Mouse (Mus musculus): ENCODE measurements around the gene Gm6583. TPM values are rescaled to one million over a fixed set of nuclear protein-coding genes. Genes with fewer than 3 reads are reported as not detected.
A peak's percentile ranks its signal among the peaks of the same experiment; 100 is the strongest.

Gm6583 gene
- total RNA-seq, 1 experiment from 2014 or later, result 0.36 TPM

DNA sequence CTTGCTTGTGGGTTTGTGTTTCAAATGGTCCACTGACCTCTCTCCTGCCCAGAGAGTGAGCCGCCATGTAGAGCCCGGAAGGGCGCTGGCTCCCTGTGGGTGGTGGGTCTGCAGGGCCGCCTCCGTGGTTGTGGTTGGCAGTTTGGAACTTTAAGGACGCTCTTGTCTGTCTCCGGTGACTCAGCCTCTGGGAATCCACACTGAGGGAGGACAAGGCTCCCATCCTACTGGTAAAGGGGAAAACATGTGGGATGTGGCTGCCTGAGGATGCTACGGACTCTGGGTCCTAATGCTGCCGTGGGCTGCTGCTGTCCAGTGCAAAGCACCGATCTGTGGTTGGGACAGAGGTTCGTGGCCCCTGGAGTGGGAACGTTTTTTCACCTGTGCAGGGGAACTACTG is 12.1 kb upstream of the Gm6583 start:
- no peak for DNase-seq

DNA sequence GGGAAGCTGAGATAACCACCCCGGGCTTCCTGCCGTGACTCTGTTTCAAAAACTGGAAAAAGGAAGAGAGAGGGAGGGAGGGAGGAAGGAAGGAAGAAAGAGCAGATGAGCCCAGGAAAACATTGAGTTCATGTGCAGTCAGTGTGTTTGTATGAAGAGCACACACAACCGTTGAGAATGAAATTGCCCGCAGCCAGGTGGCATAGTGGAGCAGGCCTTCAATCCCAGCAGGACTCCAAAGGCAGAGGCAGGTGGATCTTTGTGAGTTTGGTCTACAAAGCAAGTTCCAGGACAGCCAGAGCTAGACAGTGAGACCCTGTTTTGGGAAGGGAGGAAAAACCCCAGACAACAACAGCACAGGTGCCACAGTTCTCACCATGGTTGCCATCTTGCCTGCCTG is 11.5 kb upstream of the Gm6583 start:
- no peak for DNase-seq

DNA sequence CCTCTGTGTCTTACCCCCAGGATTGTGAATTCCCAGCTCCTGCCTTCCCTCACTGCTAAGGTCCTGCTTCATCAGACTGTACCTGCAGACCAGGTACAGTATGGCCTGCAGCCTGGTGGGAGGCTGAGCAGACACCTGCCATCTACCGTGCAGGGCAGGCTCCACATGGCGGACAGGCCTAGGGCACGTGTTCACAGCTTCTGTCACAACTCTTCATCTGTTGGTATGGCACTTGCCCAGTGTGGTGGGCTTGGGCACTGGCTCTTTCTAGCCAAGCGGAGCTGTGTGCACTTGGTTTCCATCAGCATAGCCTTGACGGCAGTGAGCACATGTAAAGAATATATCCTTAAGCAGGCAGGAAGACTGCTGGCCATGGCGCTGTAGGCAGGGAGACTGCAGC is 11.0 kb upstream of the Gm6583 start:
- no peak for DNase-seq

DNA sequence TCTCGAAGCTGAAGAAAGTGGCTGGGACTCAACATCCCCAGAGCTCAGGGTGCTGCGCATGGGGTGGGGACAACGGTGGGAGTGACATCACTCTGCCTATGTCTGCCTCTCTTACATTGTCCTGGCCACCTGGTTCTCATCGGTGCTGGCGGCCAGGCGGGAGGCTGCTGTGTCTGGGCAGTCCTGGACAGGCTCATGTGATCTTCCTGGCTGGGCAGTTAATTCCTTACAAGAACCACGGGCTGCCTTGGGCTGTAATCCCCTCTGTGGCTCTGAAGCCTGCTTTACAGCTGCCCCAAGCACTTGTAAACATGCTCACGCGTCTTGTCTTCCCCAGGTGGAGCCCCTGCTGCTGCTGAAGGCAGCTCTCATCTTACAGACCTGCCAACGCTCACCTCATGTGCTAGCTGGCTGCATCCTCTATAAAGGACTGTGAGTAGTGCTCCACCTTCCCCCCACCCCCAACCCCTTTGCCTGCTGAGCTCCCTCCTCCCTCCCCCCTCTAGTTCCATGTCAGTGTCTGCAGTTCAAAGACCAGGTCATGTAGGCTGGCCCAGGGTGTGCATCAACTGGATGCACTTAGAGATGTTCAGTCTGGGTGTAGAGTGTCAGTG is 8.5 kb upstream of the Gm6583 start:
- DNase-seq, result no peak

DNA sequence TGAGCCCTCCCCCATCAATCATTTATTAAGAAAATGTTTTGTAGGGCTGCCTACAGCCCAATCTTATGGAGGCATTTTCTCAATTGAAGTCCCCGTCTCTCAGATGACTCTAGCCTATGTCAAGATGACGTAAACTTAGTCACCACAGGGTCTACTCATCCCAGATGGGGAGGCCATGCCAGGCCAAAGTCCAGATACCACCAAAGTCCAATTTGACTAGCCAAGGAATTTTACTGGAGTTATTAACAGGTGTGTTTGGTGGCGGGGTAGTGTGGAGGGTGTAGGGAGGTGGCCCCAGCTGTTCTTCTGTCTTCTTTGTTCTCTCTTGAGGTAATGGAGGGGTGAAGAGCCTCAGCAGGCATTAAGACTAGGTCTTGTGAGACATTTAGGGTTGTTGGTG is 4.2 kb upstream of the Gm6583 start:
- no peak for DNase-seq

DNA sequence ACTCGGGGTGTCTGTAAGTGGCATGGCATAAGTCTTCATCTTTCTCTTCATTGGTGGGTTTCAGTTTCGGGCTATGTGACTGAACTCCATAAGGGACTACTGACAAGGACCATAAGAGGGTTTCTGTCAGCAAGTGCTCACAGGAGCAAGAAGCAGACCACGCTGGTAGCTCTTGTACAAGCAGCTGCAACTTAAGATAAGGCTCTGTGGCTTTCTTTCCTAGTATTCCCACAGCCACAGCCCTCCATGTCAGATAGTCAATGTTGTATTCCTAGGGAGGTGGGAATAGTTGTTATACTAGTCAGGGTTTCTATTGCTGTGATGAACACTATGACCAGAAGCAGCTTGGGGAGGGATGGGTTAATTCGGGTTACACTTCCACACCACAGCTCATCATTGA is 3.7 kb upstream of the Gm6583 start:
- DNase-seq, result no peak

DNA sequence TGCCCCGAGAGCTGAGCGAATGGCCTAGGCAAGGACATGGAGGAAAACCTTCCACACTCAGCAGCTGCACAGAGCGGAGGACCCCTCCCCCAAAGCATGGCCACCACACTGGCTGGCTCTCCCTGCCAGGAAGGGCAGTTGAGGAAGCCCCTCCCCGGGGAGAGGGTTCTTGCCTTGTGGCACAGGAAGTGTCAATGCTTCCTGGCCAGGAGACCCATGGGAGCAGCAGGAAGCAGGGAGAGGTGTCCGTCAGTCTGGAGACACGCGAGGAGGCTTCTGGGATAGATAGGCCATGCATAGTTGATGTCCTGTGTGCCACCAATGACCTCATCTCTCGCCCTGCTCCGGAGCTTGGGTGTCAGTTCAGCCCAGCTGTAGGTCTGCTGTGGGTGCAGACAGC is 489 bp upstream of the Gm6583 start:
- no peak for DNase-seq

DNA sequence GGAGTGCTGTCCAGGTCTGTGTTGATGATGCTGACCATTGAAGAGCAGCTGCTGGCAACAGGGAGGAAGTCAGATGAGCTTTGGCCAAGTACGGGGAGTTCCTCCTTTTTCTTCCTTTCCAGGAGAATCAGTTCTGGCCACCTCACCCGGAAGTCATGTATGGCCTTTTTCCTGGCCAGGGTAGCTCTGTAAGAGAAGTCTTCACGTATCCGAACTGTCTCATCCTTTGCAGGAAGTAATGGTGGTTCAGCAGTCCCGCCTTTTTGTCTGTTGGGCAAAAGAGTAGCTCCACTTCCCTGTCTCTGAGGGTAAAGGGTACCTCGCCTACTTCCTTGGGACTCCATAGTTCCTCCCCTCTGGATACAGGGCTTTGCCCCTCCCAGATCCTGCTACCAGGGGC is 340 bp downstream of the Gm6583 start:
- DNase-seq, result no peak

DNA sequence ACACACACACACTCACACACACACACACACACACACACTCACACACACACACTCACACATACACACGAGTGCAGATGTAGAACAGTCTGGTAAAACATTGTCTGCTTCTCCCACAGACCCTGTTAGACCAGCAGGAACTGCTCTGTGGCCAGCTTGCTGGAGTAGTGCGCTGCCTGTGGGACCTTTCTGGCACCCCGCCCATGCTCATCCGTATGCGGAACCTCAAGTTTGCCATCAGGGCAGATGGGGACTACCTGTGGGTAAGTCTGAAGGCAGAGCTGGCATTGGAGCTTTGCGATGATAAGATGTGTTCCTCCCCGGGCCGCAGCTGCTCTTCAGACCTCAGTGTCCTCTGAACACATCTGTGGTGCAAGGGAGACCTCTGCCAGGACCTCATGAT is 6.7 kb downstream of the Gm6583 start:
- no peak for DNase-seq

DNA sequence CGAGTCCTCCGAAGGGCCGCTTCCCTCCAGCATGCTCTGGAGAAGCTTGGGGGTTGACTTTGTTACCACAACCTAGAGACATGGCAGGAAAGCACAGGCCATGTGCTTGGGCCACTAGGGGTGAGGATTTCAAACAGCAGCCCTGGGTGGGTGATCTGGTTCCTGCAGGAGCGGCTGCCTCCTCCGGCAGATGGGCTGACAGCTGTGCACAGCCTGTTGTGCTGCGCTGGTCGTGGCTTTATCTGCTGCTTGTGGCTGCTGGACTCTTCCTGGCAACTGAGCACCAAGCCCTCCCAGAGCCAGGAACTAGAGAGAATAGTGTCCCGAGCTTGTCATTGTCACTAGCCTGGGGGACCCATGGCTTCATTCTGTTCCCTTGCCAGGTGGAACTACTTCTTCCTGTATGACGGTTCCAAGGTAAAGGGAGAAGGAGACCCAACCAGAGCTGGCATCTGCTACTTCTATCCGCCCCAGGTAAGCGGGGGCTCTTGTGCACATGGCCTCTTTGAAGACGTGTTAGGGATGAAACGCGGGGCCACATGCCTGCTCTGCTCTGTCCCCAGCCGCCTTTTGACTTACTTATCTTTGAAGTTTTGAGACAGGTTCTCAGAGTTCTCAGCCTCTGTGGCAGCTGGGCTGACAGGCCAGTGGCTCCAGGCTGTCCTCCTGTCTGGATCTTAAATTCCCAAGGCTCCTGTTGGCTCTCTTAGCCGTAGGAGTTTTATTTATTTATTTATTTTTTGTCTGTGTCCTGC is 9.4 kb downstream of the Gm6583 start:
- DNase-seq, result no peak

DNA sequence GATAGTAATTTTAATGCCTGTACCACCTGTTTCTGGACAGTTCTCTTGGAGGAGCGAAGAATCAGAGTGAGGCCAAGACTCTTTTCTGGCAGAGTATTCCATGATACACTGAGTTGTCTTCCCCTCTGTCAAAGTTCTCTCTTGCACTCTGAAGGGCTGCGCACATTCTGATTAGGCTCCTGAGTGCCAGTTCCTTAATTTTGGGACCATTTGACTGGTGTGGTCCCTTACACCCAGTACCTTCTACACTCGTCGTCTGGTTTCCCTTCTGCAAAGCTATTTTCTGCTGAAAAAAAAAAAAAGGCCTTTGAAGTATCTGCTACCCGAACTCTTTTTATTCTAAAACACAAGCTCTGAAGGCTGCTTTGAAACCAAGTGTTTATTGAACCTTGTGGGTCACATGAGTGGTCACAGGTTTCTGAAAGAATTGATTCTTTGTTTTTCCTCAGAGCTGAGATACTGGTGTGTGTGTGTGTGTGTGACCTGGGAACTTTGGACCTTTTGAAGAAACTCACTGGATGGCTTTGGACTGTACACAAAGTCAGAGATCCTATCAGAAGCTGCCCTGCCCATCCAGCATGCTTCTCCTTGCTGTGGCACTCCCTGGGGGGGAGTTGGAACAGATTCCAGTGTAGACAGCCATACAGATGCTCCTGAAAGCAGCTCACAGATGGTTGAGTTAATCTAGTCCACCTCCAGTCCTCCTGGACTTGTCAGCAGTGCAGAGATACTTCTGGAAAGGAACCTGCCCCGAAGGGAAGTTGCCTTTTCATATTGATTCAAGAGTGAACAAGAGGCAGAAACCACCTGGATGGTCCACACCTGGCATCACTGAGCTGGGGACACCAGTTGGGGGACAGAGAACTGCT is 11.5 kb downstream of the Gm6583 start:
- no peak for DNase-seq

DNA sequence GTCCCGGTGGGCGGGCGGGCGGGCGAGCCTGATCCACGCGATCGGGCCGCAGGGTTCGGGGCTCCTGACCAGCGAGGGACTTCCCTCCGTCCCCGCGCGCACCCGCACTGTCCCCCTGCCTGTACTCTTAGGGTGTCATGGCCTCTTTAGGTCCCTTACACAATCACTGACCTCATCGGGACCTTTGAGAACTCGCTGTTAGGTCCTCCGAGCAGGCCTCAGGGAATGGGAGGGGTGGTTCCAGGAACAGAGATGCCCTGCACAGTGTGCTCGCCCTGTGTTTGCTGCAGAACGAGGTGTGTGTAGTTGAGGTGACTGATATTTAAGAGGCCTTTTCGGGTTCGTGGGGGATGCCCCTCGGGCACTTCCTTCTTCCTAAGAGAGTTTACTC is 12.6 kb downstream of the Gm6583 start:
- no peak for DNase-seq

DNA sequence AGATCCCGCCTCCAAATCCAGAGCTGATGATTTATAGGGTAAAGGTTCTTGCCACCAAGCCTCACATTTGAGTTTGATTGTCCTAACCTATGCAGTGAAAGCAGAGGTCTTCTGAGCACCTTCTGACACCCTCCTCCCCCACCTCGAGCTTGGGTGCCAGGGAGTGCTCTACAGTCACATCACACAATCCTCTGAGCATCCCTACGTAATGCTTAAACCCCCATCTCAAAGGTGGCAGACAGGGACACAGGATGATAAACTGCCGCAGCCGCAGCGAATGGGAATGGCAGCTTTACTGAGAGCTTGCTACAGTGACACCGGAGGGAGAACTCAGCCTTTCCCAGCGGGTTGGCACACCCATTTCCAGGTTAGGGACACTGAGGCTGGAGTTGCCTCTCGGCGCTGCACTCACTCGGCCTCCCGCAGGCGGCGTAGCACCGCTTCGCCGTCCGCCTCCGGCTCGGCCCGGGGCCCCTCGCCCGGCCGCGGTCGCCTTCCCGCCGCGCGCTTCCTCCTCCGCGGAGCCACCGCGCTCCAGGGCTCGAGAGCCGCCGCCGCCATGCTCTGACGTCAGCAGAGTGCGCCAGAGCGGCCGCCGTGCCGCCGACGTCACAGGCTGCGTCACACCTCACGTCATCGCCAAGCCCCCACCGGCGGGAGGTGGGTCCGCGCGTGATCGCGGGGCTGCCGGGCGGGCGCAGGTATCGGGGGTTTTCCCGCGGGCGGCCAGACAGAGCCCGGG is 13.2 kb downstream of the Gm6583 start, which contains the start of the genes Srrd and Hps4:
Srrd (minus strand) TSS at position 578 of the 742 bp plus-strand sequence.
Hps4 (plus strand) TSS at position 621 of the 742 bp plus-strand sequence.
- DNase-seq, result peak; percentile 88

DNA sequence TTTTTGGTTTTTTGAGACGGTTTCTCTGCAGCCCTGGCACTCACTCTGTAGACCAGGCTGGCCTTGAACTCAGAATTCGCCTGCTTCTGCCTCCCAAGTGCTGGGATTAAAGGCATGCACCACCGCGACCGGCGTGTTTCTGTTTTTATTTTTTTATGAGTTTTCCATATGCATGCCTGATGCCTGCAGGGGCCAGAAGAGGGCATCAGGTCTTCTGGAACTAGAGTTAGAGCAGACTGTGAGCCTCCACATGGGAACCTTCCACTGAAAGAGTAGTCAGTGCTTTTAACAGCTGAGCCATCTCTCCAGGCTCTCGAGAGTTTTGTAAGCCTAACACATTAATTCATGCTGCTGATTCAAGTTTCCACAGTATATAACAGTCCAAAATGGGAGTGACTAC is 16.6 kb downstream of the Gm6583 start:
- DNase-seq, result no peak

DNA sequence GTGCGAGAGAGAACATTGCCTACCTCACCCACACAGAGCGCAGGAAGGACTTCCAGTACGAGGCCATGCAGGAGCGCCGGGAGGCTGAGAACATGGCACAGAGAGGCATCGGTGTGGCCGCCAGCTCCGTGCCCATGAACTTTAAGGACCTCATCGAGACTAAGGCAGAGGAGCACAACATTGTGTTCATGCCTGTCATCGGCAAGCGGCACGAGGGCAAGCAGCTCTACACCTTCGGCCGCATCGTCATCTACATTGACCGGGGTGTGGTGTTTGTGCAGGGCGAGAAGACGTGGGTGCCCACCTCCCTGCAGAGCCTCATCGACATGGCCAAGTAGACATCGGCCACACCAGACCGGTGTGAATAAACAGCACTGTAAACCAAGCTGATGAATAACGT is 18.8 kb downstream of the Gm6583 start:
- no peak for DNase-seq

DNA sequence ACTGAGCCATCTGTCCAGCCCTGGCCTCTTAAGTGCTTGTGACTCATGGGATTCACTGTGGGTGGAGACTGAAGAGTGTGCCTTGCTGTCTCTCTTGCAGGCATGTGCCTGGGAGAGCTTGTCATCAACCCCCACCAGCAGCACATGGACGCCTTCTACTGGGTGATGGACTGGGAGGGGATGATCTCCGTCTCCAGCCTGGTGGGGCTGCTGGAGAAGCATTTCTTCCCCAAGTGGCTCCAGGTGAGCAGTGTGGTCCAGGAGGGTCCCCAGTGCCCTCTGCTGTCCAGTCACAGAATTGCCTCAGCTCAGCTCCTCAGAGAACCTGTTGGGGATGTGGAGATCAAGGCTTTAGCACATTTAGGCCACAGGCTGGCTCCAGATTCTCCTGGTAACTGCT is 20.4 kb downstream of the Gm6583 start:
- peak; percentile 59 for DNase-seq

DNA sequence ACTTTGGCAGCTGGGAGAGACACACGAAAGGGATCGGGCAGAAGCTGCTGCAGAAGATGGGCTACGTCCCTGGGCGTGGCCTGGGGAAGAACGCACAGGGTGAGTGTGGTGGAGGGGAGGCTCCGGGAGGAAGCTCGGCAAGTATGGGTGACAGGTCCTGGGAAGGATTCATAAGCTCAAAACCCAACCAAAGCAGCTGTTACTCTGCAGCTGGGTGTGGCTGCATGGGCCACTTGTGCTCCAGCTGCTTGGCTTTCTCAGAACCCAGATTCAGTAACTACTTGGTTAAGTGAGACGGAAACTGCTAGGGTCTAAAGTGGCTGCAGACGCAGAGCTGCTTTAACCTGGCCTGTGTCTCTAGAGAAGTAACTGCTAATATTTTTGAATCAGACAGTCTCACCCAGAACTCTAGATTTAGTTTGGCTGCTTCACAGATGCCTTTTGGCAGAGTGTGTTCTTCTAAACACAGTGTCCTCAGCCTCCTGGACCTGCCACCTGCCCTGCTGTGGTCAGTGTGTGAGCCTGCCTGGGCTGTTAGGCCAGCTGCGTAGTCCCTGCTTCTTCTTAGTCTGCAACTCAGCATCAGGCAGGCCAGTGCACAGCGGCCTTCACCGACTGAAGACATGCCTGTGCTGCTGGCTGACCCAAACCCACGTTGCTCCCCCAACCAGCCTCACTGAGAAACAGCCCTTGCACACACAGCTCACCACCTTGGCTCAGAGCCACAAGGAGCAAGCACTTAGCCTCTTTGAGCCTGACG is 25.8 kb downstream of the Gm6583 start:
- DNase-seq, result no peak

DNA sequence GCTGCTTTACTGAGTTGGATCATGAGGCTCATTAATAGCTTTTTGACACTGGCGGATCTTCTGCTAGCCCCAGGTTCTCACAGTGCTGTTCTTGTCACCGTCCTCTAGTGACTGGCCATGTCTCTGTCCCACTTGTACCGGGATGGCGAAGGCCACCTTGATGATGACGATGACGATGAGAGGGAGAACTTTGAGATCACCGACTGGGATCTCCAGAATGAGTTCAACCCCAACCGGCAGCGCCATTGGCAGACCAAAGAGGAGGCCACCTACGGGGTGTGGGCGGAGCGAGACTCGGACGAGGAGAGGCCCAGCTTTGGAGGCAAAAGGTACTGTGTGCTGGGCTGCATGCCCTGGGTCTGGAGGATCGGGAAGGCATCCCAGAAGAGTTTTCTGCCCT is 28.0 kb downstream of the Gm6583 start:
- no peak for DNase-seq

DNA sequence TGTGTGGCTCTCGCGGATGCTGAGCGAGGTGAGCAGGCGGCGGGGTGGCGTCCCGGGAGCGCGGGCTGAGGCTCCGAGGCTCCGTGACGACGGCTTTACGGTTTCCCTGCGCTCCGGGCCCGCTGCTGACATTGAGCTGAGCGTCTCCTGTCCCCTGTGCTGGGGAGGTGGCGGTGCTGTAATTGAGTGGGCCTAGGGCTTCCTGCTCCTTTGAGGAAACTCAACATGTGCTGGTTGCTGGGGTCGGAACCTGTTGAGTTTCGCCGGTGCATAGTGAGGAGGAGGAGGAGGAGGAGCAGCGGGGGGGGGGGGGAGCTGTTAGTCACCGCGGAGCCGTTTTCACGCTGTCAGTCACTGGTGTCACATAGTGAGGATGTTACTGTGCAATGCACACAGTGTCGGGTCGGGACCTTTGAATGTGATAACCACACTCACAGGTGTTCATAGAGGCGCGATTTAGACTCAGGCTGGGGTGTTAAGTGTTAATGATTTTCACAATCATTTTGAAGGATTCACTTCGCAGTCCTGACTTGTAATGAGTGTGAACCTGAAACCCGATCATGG is 29.3 kb downstream of the Gm6583 start:
- DNase-seq, result no peak

DNA sequence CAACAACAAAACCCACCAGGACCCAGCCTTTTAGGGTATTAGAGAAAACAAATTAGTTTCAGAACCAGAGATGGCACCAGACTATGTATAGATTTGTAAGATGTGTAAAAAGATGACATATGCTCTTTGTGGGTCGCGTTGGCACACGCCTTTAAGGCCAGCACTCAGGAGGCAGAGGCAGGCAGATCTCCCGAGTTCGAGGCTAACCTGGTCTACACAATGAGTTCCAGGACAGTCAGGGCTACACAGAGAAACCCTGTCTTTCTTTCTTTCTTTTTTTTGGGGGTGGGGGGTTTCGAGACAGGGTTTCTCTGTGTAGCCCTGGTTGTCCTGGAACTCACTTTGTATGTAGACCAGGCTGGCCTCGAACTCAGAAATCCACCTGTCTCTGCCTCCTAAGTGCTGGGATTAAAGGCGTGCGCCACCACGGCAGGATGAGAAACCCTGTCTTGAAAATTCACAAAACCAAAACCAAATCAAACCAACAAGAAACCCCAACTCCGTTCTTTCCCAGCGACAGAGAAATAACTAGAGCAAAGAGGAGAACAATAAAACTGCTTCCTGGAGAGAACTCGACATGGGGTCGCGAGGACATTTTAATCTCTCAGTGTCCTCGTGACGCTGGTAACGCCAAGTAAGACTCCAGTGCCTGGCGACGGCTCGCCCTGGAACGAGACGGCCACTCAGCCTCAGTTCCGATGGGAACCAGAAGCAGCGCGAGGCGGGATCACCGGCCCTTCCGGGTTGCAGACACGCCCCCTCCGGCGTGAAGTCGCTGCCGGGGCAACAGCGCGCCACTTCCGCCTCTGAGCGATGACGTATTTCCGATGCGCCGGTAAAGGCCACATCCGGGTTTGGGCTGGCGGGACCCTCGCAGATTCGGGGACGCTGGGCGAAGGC is 30.0 kb downstream of the Gm6583 start, which contains the start of gene Tfip11:
Tfip11 (plus strand) TSS at position 813 of the 900 bp plus-strand sequence.
- peak; percentile 96 for DNase-seq
